Mouse (Mus musculus) right cerebral cortex, postnatal 14 days (tissue): Measurements from ENCODE around the gene Asl.

Source experiments
- DNase-seq: peaks from one replicate; pipeline ENCODE4 v3.0.0; 2022

The Asl gene

DNA sequence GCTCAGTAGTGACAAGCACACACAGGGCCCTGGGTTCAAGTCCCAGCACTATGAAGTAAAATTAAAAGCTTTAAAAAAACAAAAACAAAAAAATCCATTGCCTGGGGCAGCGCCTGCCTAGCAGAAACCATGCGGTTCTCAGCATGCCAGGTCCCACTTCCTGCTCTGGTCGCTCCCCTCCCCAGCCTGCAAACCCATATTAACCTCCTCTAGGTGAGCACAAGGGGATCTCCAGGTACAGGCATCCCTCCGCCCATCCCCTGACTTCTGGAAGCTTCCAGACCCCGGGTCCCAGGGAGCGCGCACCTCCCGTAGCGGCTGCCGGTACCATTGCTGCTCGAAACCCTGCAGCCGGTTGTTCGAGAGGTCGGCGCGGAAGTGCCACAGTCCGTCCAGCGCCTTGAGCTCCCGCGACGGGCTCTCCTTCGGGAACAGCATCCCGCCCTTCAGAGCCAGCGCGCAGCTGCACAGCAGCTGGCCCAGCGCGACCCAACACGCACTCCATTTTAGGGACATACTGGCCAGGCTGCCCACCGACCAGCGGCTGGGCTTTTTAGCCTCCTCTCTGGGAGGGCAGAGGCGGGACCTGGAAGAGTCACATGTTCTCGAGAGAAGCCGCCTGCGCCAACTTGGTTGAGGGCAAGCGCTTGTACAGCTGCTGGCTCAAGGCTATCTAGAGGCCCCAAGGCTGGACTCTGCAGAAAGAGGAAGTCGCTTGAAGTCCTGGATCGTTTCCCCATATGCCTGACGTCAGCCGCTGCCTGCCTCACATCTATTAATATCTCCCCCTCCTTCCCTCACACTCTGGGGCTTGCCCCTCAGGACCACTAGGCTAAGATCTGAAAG, 26.5 kb downstream of the Asl start, which contains the start of gene Gusb:
TSS of gene Gusb (minus strand) at position 749 of the 846 bp plus-strand sequence.
- peak; percentile 68 for DNase-seq

GRCm38 (mm10) chr5:130001356-130001987, 27.6 kb downstream of the Asl start:
- DNase-seq: no peak

DNA sequence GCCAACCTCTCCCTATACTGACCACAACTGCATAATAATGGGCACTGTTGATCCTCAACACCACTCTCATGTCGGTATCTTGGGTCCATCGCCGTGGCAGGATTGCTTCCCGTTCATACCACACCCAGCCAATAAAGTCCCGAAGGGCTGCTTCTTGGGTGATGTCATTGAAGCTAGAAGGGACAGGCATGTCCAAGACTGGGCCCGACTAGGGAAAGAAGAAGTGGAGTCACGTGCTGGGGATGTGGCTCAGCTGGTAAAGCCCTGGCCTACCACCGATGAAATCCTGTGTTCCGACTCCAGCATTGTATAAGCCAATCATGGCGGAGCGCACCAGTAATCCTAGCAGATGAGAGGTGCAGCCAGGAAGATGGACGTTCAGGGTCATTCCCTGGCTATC, 28.3 kb downstream of the Asl start:
- DNase-seq: no peak

- DNase-seq: peak; percentile 56
Measured at GRCm38 (mm10) chr5:129999097-129999496, 29.9 kb downstream of the Asl start.

GRCm38 (mm10) chr5:129997700-129998099, 31.3 kb downstream of the Asl start:
- no peak for DNase-seq

DNA sequence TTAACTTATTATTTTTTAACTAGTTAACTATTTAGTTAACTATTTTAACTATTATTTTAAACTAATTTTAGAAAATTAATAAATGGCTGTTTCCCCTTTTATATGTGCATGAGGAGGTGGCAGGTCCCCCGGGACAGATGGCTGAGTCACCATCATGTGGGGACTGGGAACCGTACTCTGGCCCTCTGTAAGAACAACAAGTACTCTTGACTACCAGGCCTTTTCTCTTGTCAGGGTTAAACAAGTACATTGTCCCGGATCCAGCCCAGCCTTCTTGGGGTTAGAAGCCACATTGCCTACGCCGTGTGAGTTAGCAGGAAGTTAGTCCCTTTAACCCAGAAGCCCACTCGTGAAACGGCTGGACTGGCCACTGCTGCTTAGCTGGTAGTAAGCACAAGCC, 34.1 kb downstream of the Asl start:
- DNase-seq: no peak

DNA sequence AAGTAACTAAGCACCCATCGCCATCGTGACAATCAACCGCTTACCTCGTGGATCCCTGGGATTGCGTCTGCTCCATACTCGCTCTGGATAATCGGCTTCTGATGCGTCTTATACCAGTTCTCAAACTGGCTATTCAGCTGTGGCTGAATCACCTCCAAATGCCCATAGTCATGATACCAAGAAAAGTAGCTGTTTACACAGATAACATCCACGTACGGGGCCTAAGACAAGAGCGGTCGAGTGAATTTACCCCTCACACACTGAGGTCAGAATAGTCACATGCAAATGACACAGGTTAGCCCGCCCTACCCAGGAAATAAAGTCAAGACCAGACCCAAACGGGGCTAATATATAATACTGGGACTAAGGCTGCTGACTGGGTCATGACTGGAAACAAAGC, 35.7 kb downstream of the Asl start:
- no peak for DNase-seq

DNA sequence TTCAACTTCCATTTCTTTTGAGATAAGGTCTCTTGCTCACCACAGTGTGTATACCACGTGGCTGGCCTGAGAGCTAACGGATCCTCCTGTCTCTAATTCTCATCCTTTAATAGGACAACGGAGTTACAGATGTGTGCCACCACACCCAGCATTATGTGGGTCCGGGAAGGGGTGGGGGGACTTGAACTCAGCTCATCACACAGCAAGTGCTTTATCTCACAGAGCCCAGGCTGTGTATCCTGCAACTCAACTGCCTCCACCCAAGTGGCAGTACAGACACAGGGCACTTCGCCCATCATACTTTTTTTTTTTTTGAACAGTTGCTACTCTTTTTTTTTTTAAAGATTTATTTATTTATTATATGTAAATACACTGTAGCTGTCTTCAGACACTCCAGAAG, 37.1 kb downstream of the Asl start:
- no peak for DNase-seq

DNA sequence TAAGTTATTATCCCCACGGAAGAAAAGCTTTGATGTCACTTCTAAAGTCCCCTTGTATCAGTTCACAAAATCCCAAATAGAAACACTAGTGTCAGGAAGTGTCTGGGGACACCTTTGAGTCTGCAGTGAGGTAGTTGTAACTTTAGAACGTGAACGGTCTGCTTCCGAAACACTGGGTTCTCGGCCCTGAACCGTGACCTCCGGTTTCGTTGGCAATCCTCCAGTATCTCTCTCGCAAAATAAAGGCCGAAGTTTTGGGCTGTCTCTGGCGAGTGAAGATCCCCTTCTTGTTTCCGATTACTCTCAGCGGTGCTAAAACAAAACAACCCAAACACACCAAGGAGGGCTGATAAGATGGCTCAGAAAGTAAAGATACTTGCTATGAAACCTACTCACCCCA, 39.7 kb downstream of the Asl start:
- no peak for DNase-seq

- no peak for DNase-seq
Measured at GRCm38 (mm10) chr5:129980216-129980615, 48.8 kb downstream of the Asl start.

DNA sequence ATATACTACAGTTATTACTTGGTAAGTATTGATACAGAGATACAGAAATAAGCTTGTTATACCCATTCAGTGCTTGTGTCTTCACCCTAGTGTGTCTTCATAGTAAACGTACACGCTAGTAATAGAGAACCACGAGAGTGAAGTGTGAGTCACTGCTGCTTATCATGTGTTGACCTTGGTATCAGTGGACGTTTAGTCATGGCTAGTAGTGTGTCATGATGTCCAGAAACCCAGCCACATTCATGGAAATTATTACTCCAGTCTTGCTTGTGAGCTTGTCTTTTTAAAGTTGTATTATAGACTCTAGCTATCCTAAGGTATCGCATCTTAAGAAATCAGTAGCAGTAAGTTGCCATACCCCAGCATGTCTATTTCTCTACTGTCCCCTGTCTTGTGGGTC, 50.4 kb downstream of the Asl start:
- DNase-seq: no peak

DNA sequence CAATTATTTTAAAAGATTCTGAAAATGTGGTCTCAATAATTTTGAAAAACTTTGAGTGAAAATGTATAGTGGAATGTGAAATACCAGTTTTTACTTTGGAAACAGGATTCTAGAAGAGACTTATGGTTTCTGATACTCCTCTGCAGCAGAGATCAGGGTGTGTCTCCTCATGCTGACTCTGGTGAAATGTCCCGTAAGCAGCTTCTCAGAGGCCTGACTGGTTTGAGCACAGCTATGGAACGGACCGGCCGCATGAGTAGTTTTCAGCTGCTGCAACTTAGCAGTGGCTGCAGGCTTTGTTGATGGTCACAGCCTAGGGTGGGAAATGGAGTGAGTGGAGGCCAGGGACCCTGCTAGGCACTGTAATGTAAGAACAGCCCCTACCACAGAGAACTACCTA, 51.3 kb downstream of the Asl start:
- DNase-seq: no peak

- no peak for DNase-seq
Measured at GRCm38 (mm10) chr5:129974866-129975311, 54.2 kb downstream of the Asl start.

DNA sequence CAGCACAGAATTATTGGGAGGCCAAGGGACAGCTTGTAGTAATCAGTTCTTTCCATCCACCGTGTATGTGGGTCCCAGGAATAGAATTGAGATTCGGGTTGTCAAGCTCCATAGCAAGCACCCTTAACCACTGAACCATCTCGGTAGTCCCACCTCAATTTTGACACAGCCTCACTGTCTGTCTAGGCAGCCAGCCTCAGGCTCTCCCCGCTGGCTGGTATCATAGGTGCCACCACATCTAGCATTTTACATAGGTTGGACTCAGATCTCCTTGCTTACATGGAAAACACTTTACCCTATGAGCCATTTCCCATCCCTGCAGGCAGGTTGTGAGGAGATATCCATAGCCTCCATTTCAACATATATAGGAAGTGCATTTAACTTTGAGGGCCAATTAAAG, 54.7 kb downstream of the Asl start:
- no peak for DNase-seq

DNA sequence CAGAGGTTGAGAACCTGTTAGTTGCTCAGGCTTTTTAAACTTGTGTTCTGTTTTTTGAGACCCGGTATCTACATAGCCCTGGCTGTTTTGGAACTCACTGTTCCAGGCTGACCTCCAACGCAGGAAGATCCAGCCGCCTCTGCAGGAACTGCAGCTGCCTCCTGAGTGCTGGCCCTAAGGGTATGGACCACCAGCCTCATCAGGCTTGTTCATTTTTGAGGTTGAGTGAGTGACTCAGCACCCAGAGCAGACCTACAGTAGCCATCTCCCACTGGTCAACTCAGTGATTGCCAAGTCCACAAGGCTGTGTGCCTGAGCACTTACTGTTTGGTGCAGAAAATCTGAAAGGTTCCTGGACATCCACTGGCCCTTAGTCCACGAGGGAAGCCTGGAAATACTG, 57.6 kb downstream of the Asl start:
- DNase-seq: no peak

DNA sequence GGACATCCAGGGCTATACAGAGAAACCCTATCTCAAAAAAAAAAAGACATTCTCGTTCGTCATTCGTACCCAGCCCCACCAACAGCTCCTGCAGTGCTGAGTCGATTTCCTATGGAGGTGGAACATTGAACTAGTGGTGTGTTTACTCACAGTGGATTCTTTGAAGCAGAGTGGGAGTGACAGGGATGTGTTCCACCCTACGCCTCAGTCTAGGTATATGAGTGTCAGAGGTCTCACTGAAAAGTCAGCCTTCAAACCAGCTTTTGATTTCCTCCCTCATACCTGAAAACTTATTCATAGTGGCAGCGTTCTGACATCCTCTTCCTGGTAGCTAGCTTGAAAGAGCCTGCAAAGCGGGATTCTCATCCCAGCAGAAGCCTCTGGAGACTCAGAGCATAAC, 60.6 kb downstream of the Asl start:
- no peak for DNase-seq

DNA sequence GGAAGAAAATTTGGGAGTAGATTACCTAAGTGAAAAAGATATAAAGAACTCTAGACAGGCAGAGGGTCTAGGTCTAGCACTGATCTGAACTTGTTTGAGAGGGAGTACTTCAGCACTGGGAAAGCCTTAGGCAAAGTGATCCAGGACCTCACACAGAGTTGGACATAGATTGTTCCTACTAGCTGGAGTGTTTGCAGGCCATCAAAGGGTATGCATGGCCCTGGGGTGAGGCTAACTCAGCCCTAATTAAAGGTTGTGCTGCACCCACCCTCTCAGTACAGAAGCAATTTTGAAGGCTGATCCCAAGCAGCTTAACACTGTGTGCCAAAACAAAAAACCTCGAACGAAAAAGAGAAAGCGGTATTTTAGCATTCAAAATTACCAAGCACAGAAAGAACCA, 62.6 kb downstream of the Asl start:
- no peak for DNase-seq

DNA sequence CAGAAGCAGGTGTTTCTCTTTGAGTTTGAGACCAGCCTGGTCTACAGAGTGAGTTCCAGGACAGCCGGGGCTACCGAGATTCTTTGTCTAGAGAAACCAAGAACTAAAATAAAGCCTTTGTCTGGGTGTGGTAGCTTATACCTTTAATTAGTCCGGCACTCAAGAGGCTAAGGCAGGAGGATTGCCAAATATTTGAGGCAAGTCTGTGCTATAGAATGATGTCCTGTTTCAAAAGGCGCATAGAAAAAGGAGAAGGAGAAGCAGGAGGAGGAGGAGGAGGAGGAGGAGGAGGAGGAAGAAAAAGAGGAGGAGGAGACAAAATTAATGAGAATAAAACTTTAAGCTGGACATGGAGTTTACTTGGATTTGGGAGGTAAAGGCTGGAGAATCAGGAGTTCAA, 65.8 kb downstream of the Asl start:
- no peak for DNase-seq
